Mouse (Mus musculus) mammary gland, adult 2 months (tissue): ENCODE data around the gene Tecpr1. TPM values are rescaled to one million over a fixed set of nuclear protein-coding genes. Genes with fewer than 3 reads are reported as not detected.

ENCODE experiments used
- polyA plus RNA-seq: library from polyadenylated mRNA; depleted of rRNA; stranded (reverse); fragments of >200 nt; gene quantifications from 2 replicates; pipeline ENCODE4 v1.2.3, GENCODE M21; 2012; ENCODE audit warnings: low replicate concordance; rRNA removed

The Tecpr1 gene
- polyA plus RNA-seq = 66.3 and 102 TPM in 2 replicates

GRCm38 (mm10) chr5:144223503-144223862 is at the start of gene Tecpr1:
Tecpr1 (minus strand) TSS chr5:144223615.

GRCm38 (mm10) chr5:144243901-144244487 is 20.6 kb upstream of the Tecpr1 start, which contains the start of gene Bri3:
Bri3 (plus strand) TSS chr5:144244437.

GRCm38 (mm10) chr5:144189950-144190583 is 33.3 kb downstream of the Tecpr1 start, which contains the start of gene Bhlha15:
Bhlha15 (plus strand) TSS chr5:144190286.

Other genes with a start within 250 kb of the Tecpr1 start
- 5.6 and 15.2 TPM in 2 replicates for gene Ccz1, start 208.7 kb downstream of the Tecpr1 start, polyA plus RNA-seq
- gene Ocm, start 196.9 kb downstream of the Tecpr1 start, polyA plus RNA-seq = not detected in 2 replicates
- 11.8 and 14.0 TPM in 2 replicates for gene Lmtk2, start 123.2 kb downstream of the Tecpr1 start, polyA plus RNA-seq
- 0.67 and 0.79 TPM in 2 replicates for gene Bhlha15, start 33.3 kb downstream of the Tecpr1 start, polyA plus RNA-seq
- 107 and 119 TPM in 2 replicates for gene Bri3, start 20.8 kb upstream of the Tecpr1 start, polyA plus RNA-seq
- gene Baiap2l1, start 134.5 kb upstream of the Tecpr1 start, polyA plus RNA-seq = 1.9 TPM in 2 replicates